Mouse (Mus musculus) testis, adult 2 months (tissue): ENCODE results near the gene Zbtb45.

Experiments used
- CTCF ChIP-seq: fragments of 200-500 bp; IDR thresholded peaks from 2 replicates; pipeline ENCODE4 v1.5.1; 2012; ENCODE audit warnings: low read depth, mild to moderate bottlenecking, inconsistent platforms, low read length, moderate library complexity; ENCODE audit not compliant: control insufficient read depth, insufficient read depth, insufficient replicate concordance
- POLR2A ChIP-seq: fragments of 200-500 bp; IDR thresholded peaks from 2 replicates; pipeline ENCODE4 v1.6.1; 2012; ENCODE audit warnings: low read depth, mild to moderate bottlenecking, inconsistent platforms, low read length, moderate library complexity; ENCODE audit not compliant: control insufficient read depth

GRCm38 (mm10) chr7:13024805-13025204 lies 15.0 kb upstream of the Zbtb45 start:
- TF ChIP-seq CTCF (no peak), POLR2A (peak; percentile 31; the same call in 1 of the 2 replicates)
